Mouse (Mus musculus): Measurements from ENCODE around the gene Tenm4.

DNA sequence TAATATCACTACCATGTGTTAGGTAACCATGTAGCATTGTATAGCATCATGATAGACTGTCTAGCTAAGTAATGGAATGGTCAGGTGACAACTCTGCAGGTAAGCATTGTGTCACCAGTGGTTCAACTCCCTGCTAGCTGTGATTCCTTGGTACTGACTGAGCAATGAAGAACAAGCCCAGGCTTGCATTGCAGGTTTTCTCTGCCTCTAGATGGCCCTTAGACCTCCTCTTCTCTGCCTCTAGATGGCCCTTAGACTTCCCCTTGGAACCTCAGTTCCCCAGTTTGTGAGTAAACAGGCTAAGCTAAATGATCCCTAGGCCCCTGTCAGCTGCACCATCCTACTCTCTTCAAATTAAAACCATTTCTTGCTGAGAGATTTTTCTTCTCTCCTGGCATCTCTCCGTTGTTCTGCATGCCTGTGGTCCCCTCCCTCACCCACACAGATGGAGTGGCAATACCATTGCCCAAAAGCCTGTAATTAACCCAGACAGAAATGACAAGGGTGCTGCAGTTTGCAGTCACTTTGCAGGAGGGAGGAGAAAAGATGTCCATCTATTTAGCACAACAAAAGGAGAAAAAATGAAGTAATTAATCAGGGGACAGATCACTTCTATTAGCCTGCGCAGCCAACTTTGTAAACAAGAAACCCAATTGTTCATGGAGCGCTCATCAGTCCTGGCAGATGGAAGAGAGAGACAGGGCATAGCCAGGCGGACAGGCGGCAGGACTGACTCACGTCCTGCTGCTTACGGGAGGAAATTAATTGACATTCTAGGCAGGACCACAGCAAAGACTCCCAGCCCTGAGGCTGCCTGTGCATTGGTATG, 694.1 kb downstream of the Tenm4 start:
- TF ChIP-seq CTCF (IDR thresholded peaks at IDR 0.05; ENCODE audit: extremely low read depth, insufficient read length, insufficient replicate concordance, low read depth, low read length) (no peak), POLR2A (IDR thresholded peaks at IDR 0.05; ENCODE audit: low read depth, low read length) (no peak)
